Mouse (Mus musculus): ENCODE data around the gene Clec4a2.
"Not testable (repeated sequence)": the region's sequence is repeated elsewhere in the genome, so short reads cannot be mapped to it uniquely, and the experiment has no call there.

Clec4a2 gene

DNA sequence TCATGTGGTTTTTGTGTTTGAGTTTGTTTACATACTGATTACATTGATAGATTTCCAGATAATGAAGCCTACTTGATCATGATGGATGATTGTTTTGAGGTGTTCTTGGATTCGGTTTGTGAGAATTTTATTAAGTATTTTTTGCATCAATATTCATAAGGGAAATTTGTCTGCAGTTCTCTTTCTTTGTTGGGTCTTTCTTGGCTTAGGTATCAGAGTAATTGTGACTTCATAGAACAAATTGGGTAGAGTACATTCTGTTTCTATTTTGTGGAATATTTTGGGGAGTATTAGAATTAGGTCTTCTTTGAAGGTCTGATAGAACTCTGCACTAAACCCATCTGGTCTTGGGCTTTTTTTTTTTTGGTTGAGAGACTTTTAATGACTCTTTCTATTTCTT is at the start of gene Clec4a2:
Gene Clec4a2 (plus strand): TSS at position 301 of the 400 bp plus-strand sequence.
- not testable (repeated sequence) for DNase-seq

DNA sequence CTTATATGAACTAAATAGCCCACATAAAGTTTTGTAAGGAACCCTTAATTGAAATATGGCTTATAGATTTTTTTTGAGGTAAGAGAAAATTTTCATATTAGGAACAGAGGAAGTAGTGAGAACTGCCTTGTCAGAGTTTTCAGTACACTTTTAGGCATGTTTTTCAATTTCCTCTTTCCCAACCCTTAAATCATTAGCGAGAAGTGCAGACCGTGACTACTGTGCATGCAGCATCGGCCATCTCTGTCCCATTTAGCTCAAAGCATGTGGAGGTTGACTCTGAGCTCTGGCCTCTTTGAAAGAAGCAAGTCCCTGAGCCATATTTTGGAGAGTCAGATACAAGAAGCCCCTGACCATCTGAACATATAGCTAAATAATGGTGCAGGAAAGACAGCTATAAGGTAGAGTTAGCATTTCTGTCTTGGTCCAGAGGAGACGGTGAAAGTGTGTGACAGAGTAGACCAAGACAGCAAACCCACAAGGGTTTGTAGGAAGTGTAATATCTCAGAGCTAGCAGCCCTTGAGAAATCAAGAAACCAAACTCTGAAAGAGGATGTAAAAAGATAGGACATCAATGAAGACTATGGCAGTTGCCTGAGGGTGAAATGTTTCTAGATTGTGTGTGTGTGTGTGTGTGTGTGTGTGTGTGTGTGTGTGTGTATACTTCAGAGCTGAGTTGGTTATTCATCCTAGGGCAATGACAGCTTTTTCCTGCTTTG is 10.9 kb upstream of the Clec4a2 start:
- DNase-seq: no peak

DNA sequence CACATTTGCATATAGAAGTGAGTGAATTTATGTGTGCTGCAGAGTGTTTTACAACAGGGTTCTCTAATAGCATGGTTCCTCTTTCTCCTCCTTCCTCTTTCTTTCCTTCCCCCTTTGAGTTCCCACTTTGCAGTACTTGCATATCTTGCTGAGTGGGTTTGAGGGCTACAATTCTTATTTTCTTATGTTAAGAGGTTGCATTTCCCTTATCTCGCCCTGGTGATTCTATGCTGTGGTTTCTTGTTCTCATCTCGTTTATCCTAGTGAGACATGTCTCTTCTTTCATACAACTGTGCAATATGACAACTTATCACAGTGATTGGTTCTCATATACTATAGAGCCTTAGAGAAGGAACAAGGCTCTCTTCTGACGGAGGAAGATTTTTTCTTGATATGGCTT is 17.0 kb downstream of the Clec4a2 start:
- no peak for DNase-seq

DNA sequence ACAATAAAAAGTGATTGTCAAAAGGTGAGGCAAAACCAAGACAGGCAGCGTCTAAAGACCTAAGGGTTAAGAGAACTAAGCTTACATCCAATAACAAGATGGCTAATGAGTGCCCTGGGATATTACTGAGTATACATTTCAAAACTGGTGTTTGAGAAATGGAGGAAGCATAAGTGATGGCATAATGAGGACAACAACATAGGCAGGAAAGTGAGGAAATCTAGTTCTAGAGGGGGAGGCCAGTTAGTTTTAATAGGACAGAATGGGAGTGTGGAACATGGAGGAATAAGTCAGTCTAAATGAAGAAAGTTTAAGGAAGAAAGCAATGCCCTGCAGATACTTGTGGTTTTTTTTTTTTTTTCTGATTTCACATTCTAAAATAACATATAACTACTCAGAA is 20.9 kb downstream of the Clec4a2 start:
- no peak for DNase-seq

DNA sequence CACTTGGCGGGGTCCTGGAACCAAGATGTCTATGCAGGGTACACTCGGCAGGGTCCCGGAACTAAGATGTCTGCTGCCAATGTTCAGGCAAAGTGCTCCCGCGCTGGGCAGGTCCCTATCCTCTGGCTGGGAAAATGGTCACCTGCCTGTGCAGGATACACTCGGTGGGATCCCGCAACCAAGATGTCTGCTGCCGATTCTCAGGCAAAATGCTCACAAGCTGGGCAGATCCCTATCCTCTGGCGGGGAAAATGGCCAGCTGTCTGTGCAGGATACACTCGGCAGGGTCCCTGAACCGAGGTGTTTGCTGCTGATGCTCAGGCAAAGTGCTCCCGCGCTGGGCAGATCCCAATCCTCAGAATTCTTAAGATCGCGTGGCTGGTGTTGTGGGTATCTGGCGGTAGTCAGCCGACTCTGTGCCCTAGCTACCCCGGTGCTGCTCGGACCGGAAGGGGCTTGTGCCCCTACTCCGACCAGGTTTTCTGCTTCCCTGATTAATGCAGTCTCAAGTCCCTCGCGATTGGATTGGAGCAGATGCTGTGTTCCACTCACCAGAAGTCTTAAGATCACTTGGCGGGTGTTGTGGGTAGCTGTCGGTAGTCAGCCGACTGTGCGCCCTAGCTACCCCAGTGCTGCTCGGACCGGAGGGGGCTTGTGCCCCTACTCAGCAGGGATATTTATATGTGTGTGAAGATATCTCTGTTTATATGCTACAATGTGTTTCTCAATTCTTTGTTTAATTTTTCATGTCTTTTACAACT is 31.7 kb downstream of the Clec4a2 start:
- not testable (repeated sequence) for DNase-seq

DNA sequence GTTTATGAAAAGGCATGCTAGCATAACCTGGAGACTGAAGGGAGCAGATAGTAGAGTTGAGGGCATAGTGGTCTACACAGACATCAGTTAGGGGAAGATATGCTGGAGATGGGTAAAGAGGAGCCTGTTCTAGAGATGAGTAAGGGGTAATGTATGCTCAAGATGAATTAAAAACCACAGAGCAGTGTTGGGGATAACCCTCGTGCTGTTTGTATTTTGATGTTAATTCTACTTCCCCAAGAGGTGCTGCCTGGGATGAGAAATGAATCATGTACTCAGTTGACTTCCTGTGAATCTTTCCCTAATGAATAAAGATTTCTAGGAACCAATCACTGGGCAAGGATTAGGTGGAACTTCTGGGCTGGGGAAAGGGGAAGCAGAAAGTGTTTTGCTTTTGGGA is 63.9 kb downstream of the Clec4a2 start:
- DNase-seq: no peak

DNA sequence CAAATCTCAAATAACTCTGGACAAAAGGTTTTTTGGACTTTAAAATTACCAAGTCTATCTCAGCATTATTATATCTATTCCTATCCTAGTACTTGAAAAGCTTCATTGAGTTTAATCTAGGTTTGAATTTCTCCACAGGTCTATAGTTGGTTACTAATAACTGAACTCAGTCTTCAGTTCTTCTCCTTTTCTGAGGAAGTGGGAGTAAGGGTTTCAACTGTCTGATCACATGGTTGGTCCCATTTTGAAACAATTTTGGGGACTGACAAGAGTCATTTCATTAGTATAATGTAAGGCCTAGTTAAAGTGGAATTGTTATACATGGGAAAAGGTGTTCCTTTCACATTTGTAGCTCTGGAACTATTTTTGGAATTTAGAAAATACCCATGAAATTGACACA is 64.8 kb downstream of the Clec4a2 start:
- no peak for DNase-seq

DNA sequence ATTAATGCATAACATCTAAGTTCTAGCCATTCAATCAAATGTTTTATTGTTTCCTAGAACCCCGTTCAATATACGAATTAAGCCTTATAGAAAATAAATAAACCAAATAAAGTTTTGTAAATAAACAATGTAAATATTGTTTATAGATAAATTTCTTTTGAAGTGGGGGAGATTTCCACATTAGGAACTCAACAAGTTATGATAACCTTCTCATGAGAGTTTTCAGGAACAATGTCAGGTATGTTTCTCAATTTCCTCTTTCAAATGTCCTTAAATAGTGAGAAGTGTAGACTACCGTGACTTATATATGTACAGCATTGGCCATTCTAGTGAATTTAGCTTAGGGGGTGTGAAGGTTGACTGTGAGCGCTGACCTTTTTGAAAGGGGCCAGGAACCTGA is 66.4 kb downstream of the Clec4a2 start, which contains the start of gene Clec4b2:
Gene Clec4b2 (plus strand): TSS at position 301 of the 400 bp plus-strand sequence.
- no peak for DNase-seq

DNA sequence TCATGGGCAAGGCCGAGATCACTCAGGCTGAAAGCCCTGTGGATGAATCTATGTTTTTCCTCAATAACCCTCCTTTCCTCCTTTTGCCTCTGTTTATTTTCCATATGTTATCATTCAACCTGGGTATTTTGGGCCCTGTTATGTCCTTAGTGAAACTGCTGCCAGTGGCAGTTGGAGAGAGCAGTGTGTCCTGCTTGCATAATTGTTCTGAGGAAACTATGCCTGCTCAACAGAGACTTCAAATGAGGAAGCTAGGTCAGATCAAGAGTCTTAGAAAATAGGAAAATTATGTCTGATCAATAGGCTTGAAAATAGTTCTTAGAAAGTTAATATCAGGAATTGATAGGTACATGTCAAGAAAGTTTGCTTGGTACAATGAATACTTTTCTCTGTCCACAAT is 69.3 kb downstream of the Clec4a2 start:
- no peak for DNase-seq

DNA sequence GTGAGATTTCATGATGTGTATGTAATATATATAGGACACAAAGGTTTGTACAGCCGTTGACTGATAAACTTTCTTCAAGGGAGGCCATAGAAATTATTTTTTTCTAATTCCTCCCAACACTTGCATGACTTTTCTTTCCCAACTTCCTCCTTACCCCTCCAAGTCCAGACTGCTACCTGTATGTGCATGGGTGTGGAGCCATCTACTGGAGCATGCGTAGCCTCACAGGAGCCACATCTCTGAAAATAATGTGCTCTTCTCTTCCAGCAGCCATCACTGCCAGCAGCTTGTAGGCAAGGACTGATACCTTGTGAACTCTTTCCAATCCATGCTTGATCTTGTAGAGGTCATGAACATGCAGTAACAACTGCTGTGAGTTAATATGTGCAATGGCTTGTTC is 78.6 kb downstream of the Clec4a2 start:
- peak; percentile 7 for DNase-seq
